Mouse (Mus musculus): ENCODE measurements around the gene Anp32b. TPM values are rescaled to one million over a fixed set of nuclear protein-coding genes. Genes with fewer than 3 reads are reported as not detected.

Gene Anp32b
- 10 to 100 TPM; 53.5 to 59.3 TPM for total RNA-seq (2021)
- long read RNA-seq, transcript Anp32b-201 (7 exons, 1,716 nt), result major isoform, 38 of 58 reads
- long read RNA-seq, partial matches to known transcripts, result 2 of 58 reads
- long read RNA-seq, other reads (novel, unspliced or antisense), result 18 of 58 reads

- peak; percentile 96 to 98 for DNase-seq (ENCODE audit: low spot score in 2 of 2)
These were observed at the start of gene Anp32b for GRCm38 (mm10) chr4:46450519-46451131. Gene Anp32b (plus strand): TSS chr4:46450902.

- no peak for DNase-seq (ENCODE audit: low spot score in 2 of 2)
These were observed 46.5 kb upstream of the Anp32b start for GRCm38 (mm10) chr4:46404042-46404795.

- no peak for DNase-seq (ENCODE audit: low spot score in 2 of 2)
These were observed 43.6 kb upstream of the Anp32b start for GRCm38 (mm10) chr4:46406966-46407703.

GRCm38 (mm10) chr4:46410677-46411076 lies 40.0 kb upstream of the Anp32b start:
- no peak for DNase-seq (ENCODE audit: low spot score in 2 of 2)

- no peak for DNase-seq (ENCODE audit: low spot score in 2 of 2)
These were observed 39.2 kb upstream of the Anp32b start for GRCm38 (mm10) chr4:46411489-46411888.

- no peak for DNase-seq (ENCODE audit: low spot score in 2 of 2)
These were observed 38.6 kb upstream of the Anp32b start for GRCm38 (mm10) chr4:46412113-46412512.

- DNase-seq (ENCODE audit: low spot score in 2 of 2), result no peak
These were observed 37.3 kb upstream of the Anp32b start, which contains the start of gene Hemgn for GRCm38 (mm10) chr4:46413406-46413805. Gene Hemgn (minus strand): TSS chr4:46413506.

GRCm38 (mm10) chr4:46417491-46417890 lies 33.2 kb upstream of the Anp32b start:
- DNase-seq (ENCODE audit: low spot score in 2 of 2), result peak; percentile 19 to 24

GRCm38 (mm10) chr4:46418851-46419250 lies 31.9 kb upstream of the Anp32b start:
- DNase-seq (ENCODE audit: low spot score in 2 of 2), result no peak

GRCm38 (mm10) chr4:46422625-46423024 lies 28.1 kb upstream of the Anp32b start:
- DNase-seq (ENCODE audit: low spot score in 2 of 2), result no peak

- peak in 1 of 2 experiments; percentile 25 for DNase-seq (ENCODE audit: low spot score in 2 of 2)
These were observed 21.7 kb upstream of the Anp32b start for GRCm38 (mm10) chr4:46428903-46429499.

GRCm38 (mm10) chr4:46432339-46433036 lies 18.2 kb upstream of the Anp32b start:
- DNase-seq (ENCODE audit: low spot score in 2 of 2), result no peak

- no peak for DNase-seq (ENCODE audit: low spot score in 2 of 2)
These were observed 8.2 kb upstream of the Anp32b start for GRCm38 (mm10) chr4:46442501-46442900.

- DNase-seq (ENCODE audit: low spot score in 2 of 2), result no peak
These were observed 5.3 kb upstream of the Anp32b start for GRCm38 (mm10) chr4:46445237-46445945.

GRCm38 (mm10) chr4:46447461-46447860 lies 3.2 kb upstream of the Anp32b start:
- DNase-seq (ENCODE audit: low spot score in 2 of 2), result no peak

- DNase-seq (ENCODE audit: low spot score in 2 of 2), result peak; percentile 25 to 36
These were observed 1.8 kb upstream of the Anp32b start for GRCm38 (mm10) chr4:46448886-46449285.

- no peak for DNase-seq (ENCODE audit: low spot score in 2 of 2)
These were observed 633 bp upstream of the Anp32b start for GRCm38 (mm10) chr4:46450020-46450518.

GRCm38 (mm10) chr4:46451240-46451757 lies 597 bp downstream of the Anp32b start:
- peak; percentile 72 to 84 for DNase-seq (ENCODE audit: low spot score in 2 of 2)

- DNase-seq (ENCODE audit: low spot score in 2 of 2), result peak; percentile 68 to 78
These were observed 1.2 kb downstream of the Anp32b start for GRCm38 (mm10) chr4:46451758-46452480.

Data from layer of hippocampus, postnatal 10 days (tissue).